16 mouse cellular contexts compared by ENCODE assay signal in genomic region chr8:90490734-90491441, GRCm38 (mm10).
A peak's percentile ranks its signal among the peaks of the same experiment; 100 is the strongest.
DNase-seq lines count a peak whose midpoint lies in the region; ATAC-seq and TF ChIP-seq lines count a peak whose summit lies in the region.
"Had no signal": no experiment of that assay in that cellular context is flagged by ENCODE, and none has a peak within 500 bp of the region (broad histone marks: within the 10 kb centered on the region; RNA-seq: fewer than 3 reads in every experiment).

No protein-coding gene starts in this region.

- peaks cover 42% of the 10 kb centered on the region for H3K4me1 ChIP-seq in forebrain, embryonic 10.5 days
- H3K4me1 ChIP-seq in forebrain, embryonic 11.5 days (replicated peaks; ENCODE audit: control insufficient read depth, insufficient read depth, low read length): peaks cover 7% of the 10 kb centered on the region; the same call in 1 of the 2 replicates
- H3K4me1 ChIP-seq in hindbrain, embryonic 10.5 days (replicated peaks): peaks cover 49% of the 10 kb centered on the region
- peaks cover 5% of the 10 kb centered on the region for H3K4me1 ChIP-seq in hindbrain, embryonic 11.5 days (replicated peaks; ENCODE audit: control insufficient read depth, insufficient read depth, low read length)
- H3K4me1 ChIP-seq in hindbrain, embryonic 14.5 days (replicated peaks; ENCODE audit: control insufficient read depth, insufficient read depth, low read length): peaks cover 24% of the 10 kb centered on the region
- H3K4me1 ChIP-seq in midbrain, postnatal 0 days (ENCODE audit: insufficient read depth, low read length): no peaks in the 10 kb centered on the region; the same call in 1 of the 2 replicates

- ATAC-seq in forebrain, embryonic 11.5 days (replicated peaks; ENCODE audit: low FRiP score): no peak
- no peak for ATAC-seq in hindbrain, embryonic 11.5 days (ENCODE audit: low FRiP score)
- ATAC-seq in hindbrain, embryonic 14.5 days (ENCODE audit: low FRiP score): no peak
- ATAC-seq in midbrain, postnatal 0 days (ENCODE audit: low FRiP score): 0 out of 2 replicates have a peak, but pooled peaks have one; percentile 52

- WGBS in forebrain, embryonic 10.5 days: 73% methylated on average over 17 of the region's 17 CpGs
- WGBS in forebrain, embryonic 11.5 days: 63% methylated on average over 17 of the region's 17 CpGs
- WGBS in hindbrain, embryonic 10.5 days: 63% methylated on average over 17 of the region's 17 CpGs
- 55% methylated on average over 17 of the region's 17 CpGs for WGBS in hindbrain, embryonic 11.5 days
- WGBS in hindbrain, embryonic 14.5 days: 48% methylated on average over 17 of the region's 17 CpGs
- 46% methylated on average over 17 of the region's 17 CpGs for WGBS in midbrain, postnatal 0 days

- peaks cover 4% of the 10 kb centered on the region; the same call in 1 of the 2 replicates for H3K27me3 ChIP-seq in forebrain, embryonic 10.5 days (ENCODE audit: poor library complexity, severe bottlenecking)
- no peaks in the 10 kb centered on the region for H3K27me3 ChIP-seq in forebrain, embryonic 11.5 days (ENCODE audit: control insufficient read depth, insufficient read depth, low read length)
- H3K27me3 ChIP-seq in hindbrain, embryonic 10.5 days (ENCODE audit: insufficient read depth, poor library complexity, severe bottlenecking): no peaks in the 10 kb centered on the region
- no peaks in the 10 kb centered on the region for H3K27me3 ChIP-seq in hindbrain, embryonic 11.5 days (ENCODE audit: control insufficient read depth, insufficient read depth, low read length)
- H3K27me3 ChIP-seq in hindbrain, embryonic 14.5 days (ENCODE audit: control insufficient read depth, insufficient read depth, low read length): no peaks in the 10 kb centered on the region
- no peaks in the 10 kb centered on the region for H3K27me3 ChIP-seq in midbrain, postnatal 0 days (ENCODE audit: insufficient read depth, low read length)
- H3K27me3 ChIP-seq: embryonic facial prominence, embryonic 15.5 days had no signal

- H3K9ac ChIP-seq in forebrain, embryonic 11.5 days (ENCODE audit: low read length): no peak overlapping the region
- no peak overlapping the region for H3K9ac ChIP-seq in hindbrain, embryonic 11.5 days (ENCODE audit: low read depth, low read length)
- H3K9ac ChIP-seq in hindbrain, embryonic 14.5 days: no peak overlapping the region
- no peak overlapping the region for H3K9ac ChIP-seq in midbrain, postnatal 0 days (replicated peaks; ENCODE audit: low read length, poor library complexity, severe bottlenecking)
- H3K9ac ChIP-seq: embryonic facial prominence, embryonic 15.5 days; kidney, embryonic 15.5 days; liver, embryonic 14.5 days had no signal

- H3K27ac ChIP-seq in forebrain, embryonic 10.5 days: peak overlapping the region; percentile 0; the same call in 1 of the 2 replicates
- no peak overlapping the region for H3K27ac ChIP-seq in forebrain, embryonic 11.5 days (ENCODE audit: low read depth, low read length)
- peak overlapping the region; percentile 66 for H3K27ac ChIP-seq in hindbrain, embryonic 10.5 days
- no peak overlapping the region for H3K27ac ChIP-seq in hindbrain, embryonic 11.5 days (ENCODE audit: low read depth, low read length)
- H3K27ac ChIP-seq in hindbrain, embryonic 14.5 days: no peak overlapping the region
- no peak overlapping the region for H3K27ac ChIP-seq in midbrain, postnatal 0 days (ENCODE audit: low read depth, low read length)
- H3K27ac ChIP-seq: embryonic facial prominence, embryonic 15.5 days; kidney, embryonic 15.5 days; limb, embryonic 10.5 days; liver, embryonic 14.5 days had no signal

- H3K4me3 ChIP-seq in forebrain, embryonic 10.5 days: no peak overlapping the region
- no peak overlapping the region for H3K4me3 ChIP-seq in forebrain, embryonic 11.5 days (ENCODE audit: low read depth, low read length)
- no peak overlapping the region for H3K4me3 ChIP-seq in hindbrain, embryonic 10.5 days
- no peak overlapping the region for H3K4me3 ChIP-seq in hindbrain, embryonic 11.5 days (ENCODE audit: low read depth, low read length)
- H3K4me3 ChIP-seq in hindbrain, embryonic 14.5 days (replicated peaks; ENCODE audit: low read length): no peak overlapping the region
- no peak overlapping the region for H3K4me3 ChIP-seq in midbrain, postnatal 0 days (ENCODE audit: low read depth, low read length)
- H3K4me3 ChIP-seq: embryonic facial prominence, embryonic 15.5 days; kidney, embryonic 15.5 days; limb, embryonic 10.5 days; myocyte had no signal

- no peaks in the 10 kb centered on the region for H3K36me3 ChIP-seq in forebrain, embryonic 10.5 days (replicated peaks)
- H3K36me3 ChIP-seq in forebrain, embryonic 11.5 days (ENCODE audit: control insufficient read depth, insufficient read depth, low read length): no peaks in the 10 kb centered on the region
- H3K36me3 ChIP-seq in hindbrain, embryonic 10.5 days: no peaks in the 10 kb centered on the region
- no peaks in the 10 kb centered on the region for H3K36me3 ChIP-seq in hindbrain, embryonic 11.5 days (ENCODE audit: control insufficient read depth, insufficient read depth, low read length)
- H3K36me3 ChIP-seq in hindbrain, embryonic 14.5 days (replicated peaks; ENCODE audit: control insufficient read depth, insufficient read depth): no peaks in the 10 kb centered on the region
- no peaks in the 10 kb centered on the region for H3K36me3 ChIP-seq in midbrain, postnatal 0 days (ENCODE audit: insufficient read depth, low read length)
- H3K36me3 ChIP-seq: embryonic facial prominence, embryonic 15.5 days; kidney, embryonic 15.5 days; limb, embryonic 10.5 days had no signal

- DNase-seq in forebrain, embryonic 10.5 days (ENCODE audit: extremely low spot score, low spot score): no peak
- no peak for DNase-seq in forebrain, embryonic 11.5 days (ENCODE audit: low spot score)
- no peak for DNase-seq in hindbrain, embryonic 10.5 days (ENCODE audit: low spot score)
- no peak for DNase-seq in hindbrain, embryonic 11.5 days (ENCODE audit: low spot score)
- no peak for DNase-seq in hindbrain, embryonic 14.5 days (ENCODE audit: low spot score)
- DNase-seq in midbrain, postnatal 0 days (ENCODE audit: low spot score): peak; percentile 46
- DNase-seq in MN1 (ENCODE audit: low spot score): no peak
- no peak for DNase-seq in cerebellum, adult 18-20 months
- DNase-seq: adrenal gland, adult 8-10 months; layer of hippocampus, adult 9-11 months; lung, postnatal 4 days had no signal

- no peak overlapping the region for H3K4me2 ChIP-seq in forebrain, embryonic 11.5 days (ENCODE audit: low read depth, low read length, severe bottlenecking)
- H3K4me2 ChIP-seq in hindbrain, embryonic 11.5 days (replicated peaks; ENCODE audit: low read depth, low read length): no peak overlapping the region
- peak overlapping the region; percentile 13; the same call in 1 of the 2 replicates for H3K4me2 ChIP-seq in hindbrain, embryonic 14.5 days (replicated peaks)
- H3K4me2 ChIP-seq in midbrain, postnatal 0 days (ENCODE audit: low read depth, low read length, poor library complexity, severe bottlenecking): 0 out of 2 replicates have a peak overlapping the region, but pooled peaks have one; percentile 9
- H3K4me2 ChIP-seq: embryonic facial prominence, embryonic 15.5 days; kidney, embryonic 15.5 days had no signal

- no peaks in the 10 kb centered on the region for H3K9me3 ChIP-seq in forebrain, embryonic 10.5 days
- no peaks in the 10 kb centered on the region for H3K9me3 ChIP-seq in forebrain, embryonic 11.5 days (ENCODE audit: control insufficient read depth, low read length)
- no peaks in the 10 kb centered on the region for H3K9me3 ChIP-seq in hindbrain, embryonic 10.5 days
- H3K9me3 ChIP-seq in hindbrain, embryonic 11.5 days (ENCODE audit: control insufficient read depth, low read length): no peaks in the 10 kb centered on the region
- H3K9me3 ChIP-seq in hindbrain, embryonic 14.5 days (ENCODE audit: control insufficient read depth, low read length): no peaks in the 10 kb centered on the region
- no peaks in the 10 kb centered on the region for H3K9me3 ChIP-seq in midbrain, postnatal 0 days (ENCODE audit: low read length)
- H3K9me3 ChIP-seq: embryonic facial prominence, embryonic 15.5 days; kidney, embryonic 15.5 days; limb, embryonic 10.5 days had no signal

- TF ChIP-seq CTCF in midbrain, postnatal 0 days (IDR thresholded peaks at IDR 0.05): no peak

Comparison
In these comparisons a context has a peak if more than half of its experiments do, and no peak if none do; other contexts are left out.
1. H3K27ac ChIP-seq: peak in forebrain, embryonic 10.5 days (single experiment) and hindbrain, embryonic 10.5 days (single experiment); none in forebrain, embryonic 11.5 days (single experiment), hindbrain, embryonic 11.5 days (single experiment), hindbrain, embryonic 14.5 days (single experiment) and midbrain, postnatal 0 days (single experiment).
2. H3K4me2 ChIP-seq: peak in hindbrain, embryonic 14.5 days (single experiment) and midbrain, postnatal 0 days (single experiment); none in forebrain, embryonic 11.5 days (single experiment) and hindbrain, embryonic 11.5 days (single experiment).